Mouse (Mus musculus) thymus, adult 2 months (tissue): ENCODE results near the gene Snapc1.

Experiments used
- CTCF ChIP-seq: fragments of 200-500 bp; IDR thresholded peaks from 2 replicates; pipeline ENCODE4 v1.5.1; 2012; ENCODE audit warnings: mild to moderate bottlenecking, control low read depth, low read length, moderate library complexity, borderline replicate concordance; ENCODE audit not compliant: control insufficient read depth, poor library complexity, insufficient read depth; ENCODE audit errors: extremely low read depth
- POLR2A ChIP-seq: fragments of 200-500 bp; IDR thresholded peaks from 2 replicates; pipeline ENCODE4 v1.6.1; 2012; ENCODE audit warnings: mild to moderate bottlenecking, low read length, control low read depth, moderate library complexity; ENCODE audit not compliant: control insufficient read depth, poor library complexity, insufficient read depth; ENCODE audit errors: extremely low read depth

DNA sequence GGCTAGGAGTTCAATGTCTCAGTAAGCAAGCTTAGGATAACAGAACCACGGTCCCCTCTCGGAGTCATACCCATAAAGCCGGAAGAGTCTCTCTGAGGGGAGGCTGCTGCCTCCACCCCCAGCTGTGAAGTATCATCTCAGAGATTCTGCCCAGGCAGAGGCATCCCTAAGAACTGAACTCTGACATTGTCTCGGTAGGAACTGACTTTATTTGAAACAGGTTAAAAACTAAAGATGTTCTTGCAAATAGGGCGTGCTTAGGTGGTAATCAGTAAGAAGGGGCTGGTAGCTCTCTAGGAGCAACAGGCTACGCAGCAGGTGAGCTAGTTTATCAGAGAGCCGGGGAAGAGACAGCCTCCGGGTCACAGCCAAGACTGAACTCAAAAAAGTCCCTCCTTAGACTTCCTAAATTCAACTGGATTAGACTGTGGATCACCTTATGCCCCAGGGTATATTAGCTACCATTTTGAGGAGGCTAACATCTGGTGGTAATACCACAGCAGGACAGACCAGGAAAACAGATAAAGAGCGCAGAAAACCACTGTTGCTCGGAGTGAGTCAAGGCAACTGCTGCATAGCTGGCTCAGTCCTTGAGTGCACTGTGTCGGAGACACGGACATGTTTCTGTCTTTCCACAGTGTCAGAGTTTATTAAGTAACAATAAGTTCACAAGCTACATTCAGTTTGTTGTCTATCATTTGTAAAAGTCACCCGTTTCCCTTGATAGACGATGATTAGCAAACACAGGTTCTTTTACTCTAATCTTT, 10.7 kb upstream of the Snapc1 start:
- TF ChIP-seq CTCF (no peak), POLR2A (no peak)
